Mouse (Mus musculus) liver, postnatal 0 days (tissue): Measurements from ENCODE around the gene Zgrf1.

ENCODE experiments used
- CTCF ChIP-seq: sonication (generic); IDR thresholded peaks from 2 replicates; pipeline ENCODE4 v1.5.1; 2016; ENCODE audit warnings: antibody characterized with exemption, low read depth
- EP300 ChIP-seq: IDR thresholded peaks from 2 replicates; pipeline ENCODE4 v1.6.1; 2016; ENCODE audit warnings: antibody characterized with exemption, low read depth, mild to moderate bottlenecking

- TF ChIP-seq CTCF (peak; percentile 21; the same call in 1 of the 2 replicates), EP300 (no peak)
These were observed 72.6 kb downstream of the Zgrf1 start for GRCm38 (mm10) chr3:127625701-127626399.
